ENCODE assay signal across 15 mouse cellular contexts in genomic region chr14:30762131-30762903, GRCm38 (mm10).
"Had no signal": no experiment of that assay in that cellular context is flagged by ENCODE, and none has a peak within 500 bp of the region (broad histone marks: within the 10 kb centered on the region; RNA-seq: fewer than 3 reads in every experiment).

No protein-coding gene starts in this region.

- H3K9ac ChIP-seq: limb, embryonic 15.5 days; lung, embryonic 15.5 days; midbrain, embryonic 12.5 days; neural tube, embryonic 13.5 days had no signal

- H3K9me3 ChIP-seq: limb, embryonic 15.5 days; lung, embryonic 15.5 days; midbrain, embryonic 12.5 days; neural tube, embryonic 13.5 days had no signal

- ATAC-seq: intestine, embryonic 16.5 days; midbrain, embryonic 16.5 days had no signal

- H3K4me3 ChIP-seq: limb, embryonic 15.5 days; lung, embryonic 15.5 days; midbrain, embryonic 12.5 days; neural tube, embryonic 13.5 days had no signal

- H3K4me1 ChIP-seq: limb, embryonic 15.5 days; lung, embryonic 15.5 days; midbrain, embryonic 12.5 days; neural tube, embryonic 13.5 days had no signal

- DNase-seq: kidney, adult 9 months; layer of hippocampus, adult 9-11 months; layer of hippocampus, postnatal 36 days; lung, postnatal 14 days; retina, postnatal 1 day; right cerebral cortex, postnatal 4 days; spleen, adult 18-20 months; thymus, adult 18-20 months; thymus, postnatal 14 days had no signal

- H3K4me2 ChIP-seq: limb, embryonic 15.5 days; lung, embryonic 15.5 days; midbrain, embryonic 12.5 days; neural tube, embryonic 13.5 days had no signal

- H3K27ac ChIP-seq: limb, embryonic 15.5 days; lung, embryonic 15.5 days; midbrain, embryonic 12.5 days; neural tube, embryonic 13.5 days had no signal

- H3K27me3 ChIP-seq: limb, embryonic 15.5 days; lung, embryonic 15.5 days; midbrain, embryonic 12.5 days; neural tube, embryonic 13.5 days had no signal

- H3K36me3 ChIP-seq: limb, embryonic 15.5 days; lung, embryonic 15.5 days; neural tube, embryonic 13.5 days had no signal
